Mouse (Mus musculus) limb, embryonic 14.5 days (tissue): ENCODE results near the gene Med18. TPM values are rescaled to one million over a fixed set of nuclear protein-coding genes. Genes with fewer than 3 reads are reported as not detected.

Experiments used
- ATAC-seq: fragments of 200-750 bp; cut with Nextera tagmentation; 2 replicates; pipeline ENCODE4 v1.8.0; 2017; ENCODE audit warnings: low read depth, moderate number of reproducible peaks, moderate TSS enrichment; ENCODE audit not compliant: low FRiP score
- DNase-seq: peaks from one replicate; pipeline ENCODE4 v3.0.0-alpha.2; 2015; ENCODE audit warnings: low spot score
- H3K27ac ChIP-seq: fragments of 300-500 bp; sonication (generic); replicated peaks from 2 replicates; pipeline ENCODE4 v1.5.1; 2014; ENCODE audit warnings: low read depth, mild to moderate bottlenecking, low read length, moderate library complexity, mixed read lengths
- H3K27me3 ChIP-seq: fragments of 300-500 bp; sonication (generic); 2 replicates; pipeline ENCODE4 v1.6.1; 2014; ENCODE audit warnings: low read length, mixed read lengths; ENCODE audit not compliant: control insufficient read depth, insufficient read depth
- H3K36me3 ChIP-seq: fragments of 300-500 bp; sonication (generic); 2 replicates; pipeline ENCODE4 v1.6.1; 2014; ENCODE audit warnings: mild to moderate bottlenecking, low read length, moderate library complexity, mixed read lengths; ENCODE audit not compliant: control insufficient read depth, insufficient read depth
- H3K4me1 ChIP-seq: fragments of 300-500 bp; sonication (generic); 2 replicates; pipeline ENCODE4 v1.6.1; 2014; ENCODE audit warnings: antibody characterized with exemption, low read length, mixed read lengths; ENCODE audit not compliant: control insufficient read depth, insufficient read depth
- H3K4me2 ChIP-seq: fragments of 300-500 bp; sonication (generic); replicated peaks from 2 replicates; pipeline ENCODE4 v1.6.1; 2014; ENCODE audit warnings: low read depth, mild to moderate bottlenecking, low read length, moderate library complexity; ENCODE audit not compliant: severe bottlenecking
- H3K4me3 ChIP-seq: fragments of 300-500 bp; sonication (generic); replicated peaks from 2 replicates; pipeline ENCODE4 v1.5.1; 2014; ENCODE audit warnings: low read length
- H3K9ac ChIP-seq: fragments of 300-500 bp; sonication (generic); 2 replicates; pipeline ENCODE4 v1.6.1; 2014; ENCODE audit warnings: mild to moderate bottlenecking, low read depth, low read length, moderate library complexity; ENCODE audit not compliant: severe bottlenecking
- H3K9me3 ChIP-seq: fragments of 300-500 bp; sonication (generic); 2 replicates; pipeline ENCODE4 v1.6.1; 2016; ENCODE audit warnings: low read length; ENCODE audit not compliant: control insufficient read depth
- POLR2A ChIP-seq: fragments of 200-500 bp; IDR thresholded peaks from 2 replicates; pipeline ENCODE4 v1.8.0; 2012; ENCODE audit warnings: inconsistent platforms, mild to moderate bottlenecking, moderate library complexity, borderline replicate concordance; ENCODE audit not compliant: insufficient read depth, insufficient read length; ENCODE audit errors: extremely low read depth
- WGBS: fragments of 180-500 bp; shearing (Covaris S2); extraction: QIAGEN DNeasy Blood & Tissue Kit; methylation state at CpG from one replicate; pipeline ENCODE4 v1.1.7; 2014; 5-methylcytosine and 5-hydroxymethylcytosine counted together
- polyA plus RNA-seq, 2 experiments: library from polyadenylated mRNA; depleted of rRNA in 1 of 2; stranded (reverse) in 1 of 2; unstranded in 1 of 2; fragments of >200 nt; fragmentation: Nextera tagmentation in 1 of 2; extraction: Ambion mirVana in 1 of 2; gene quantifications; 2 replicates each; pipeline versions ENCODE4 v1.2.1 to v1.2.3; 2012 to 2014

The Med18 gene
- polyA plus RNA-seq, 2 experiments = 9.0 to 9.1 TPM

GRCm38 (mm10) chr4:132506250-132506649 is 42.5 kb upstream of the Med18 start:
- no peak overlapping the region for H3K4me3 ChIP-seq
- H3K36me3 ChIP-seq = no peaks in the 10 kb centered on the region
- no peaks in the 10 kb centered on the region for H3K27me3 ChIP-seq
- no peak overlapping the region for H3K9ac ChIP-seq
- no peak for TF ChIP-seq POLR2A
- H3K27ac ChIP-seq = no peak overlapping the region
- no peak overlapping the region for H3K4me2 ChIP-seq
- ATAC-seq (no peak), DNase-seq (no peak)
- H3K4me1 ChIP-seq = no peaks in the 10 kb centered on the region; the same call in 1 of the 2 replicates
- WGBS = 75% methylated on average over 6 of the region's 6 CpGs
- H3K9me3 ChIP-seq = no peaks in the 10 kb centered on the region

- WGBS = 44% methylated on average over 10 of the region's 10 CpGs
- Histone ChIP-seq H3K9ac (no peak overlapping the region), H3K27me3 (no peaks in the 10 kb centered on the region), H3K4me1 (no peaks in the 10 kb centered on the region; the same call in 1 of the 2 replicates), H3K27ac (no peak overlapping the region), H3K4me2 (no peak overlapping the region), H3K4me3 (no peak overlapping the region), H3K9me3 (no peaks in the 10 kb centered on the region), H3K36me3 (peaks cover 4% of the 10 kb centered on the region; the same call in 1 of the 2 replicates)
- no peak for TF ChIP-seq POLR2A
- DNase-seq (no peak), ATAC-seq (no peak)
These were observed 42.1 kb upstream of the Med18 start for GRCm38 (mm10) chr4:132505800-132506199.

DNA sequence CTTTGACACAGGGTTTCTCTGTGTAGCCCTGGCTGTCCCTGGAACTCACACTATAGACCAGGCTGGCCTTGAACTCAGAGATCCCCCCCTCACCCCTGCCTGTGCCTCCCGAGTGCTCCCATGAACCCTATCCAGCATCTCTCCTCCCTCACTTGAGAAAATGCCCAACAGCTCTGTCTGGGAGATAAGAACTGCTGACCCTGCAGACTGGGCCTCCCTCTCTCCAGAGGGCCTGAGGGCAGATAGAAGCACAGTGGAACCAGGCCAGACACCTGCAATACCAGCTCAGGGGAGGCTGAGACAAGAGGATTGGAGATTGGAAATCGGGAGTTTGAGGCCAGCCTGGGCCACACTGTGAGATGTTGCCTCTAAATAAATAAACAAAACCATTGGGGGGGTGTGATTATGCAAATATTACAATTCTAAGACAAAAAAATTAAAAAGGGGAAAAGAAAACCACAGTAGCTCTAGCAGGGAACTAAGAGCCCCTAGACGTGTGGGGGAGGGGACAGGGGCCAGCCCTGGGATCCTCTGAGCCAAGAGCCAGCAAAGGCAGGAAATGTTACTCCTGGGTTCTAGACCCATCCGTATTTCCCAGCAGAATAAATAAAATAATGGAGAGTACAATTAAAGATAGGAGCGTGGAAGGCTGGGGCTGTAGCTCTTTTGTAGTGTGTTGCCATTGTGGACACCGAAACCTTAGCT is 41.5 kb upstream of the Med18 start:
- no peak for ATAC-seq

GRCm38 (mm10) chr4:132503344-132503743 is 39.6 kb upstream of the Med18 start:
- ATAC-seq (no peak), DNase-seq (no peak)
- Histone ChIP-seq H3K4me2 (no peak overlapping the region), H3K27me3 (no peaks in the 10 kb centered on the region), H3K4me1 (no peaks in the 10 kb centered on the region), H3K36me3 (peaks cover 17% of the 10 kb centered on the region), H3K9ac (no peak overlapping the region), H3K9me3 (no peaks in the 10 kb centered on the region), H3K4me3 (no peak overlapping the region), H3K27ac (no peak overlapping the region)
- TF ChIP-seq POLR2A = no peak
- WGBS = 80% methylated on average over 11 of the region's 11 CpGs

More for the DNA sequence above, 41.5 kb upstream of the Med18 start:
- Histone ChIP-seq H3K9me3 (no peaks in the 10 kb centered on the region), H3K4me1 (no peaks in the 10 kb centered on the region), H3K4me3 (no peak overlapping the region), H3K36me3 (peaks cover 8% of the 10 kb centered on the region; the same call in 1 of the 2 replicates), H3K27me3 (no peaks in the 10 kb centered on the region), H3K27ac (no peak overlapping the region), H3K4me2 (no peak overlapping the region), H3K9ac (no peak overlapping the region)
- 69% methylated on average over 6 of the region's 6 CpGs for WGBS
- no peak for TF ChIP-seq POLR2A
- no peak for DNase-seq

DNA sequence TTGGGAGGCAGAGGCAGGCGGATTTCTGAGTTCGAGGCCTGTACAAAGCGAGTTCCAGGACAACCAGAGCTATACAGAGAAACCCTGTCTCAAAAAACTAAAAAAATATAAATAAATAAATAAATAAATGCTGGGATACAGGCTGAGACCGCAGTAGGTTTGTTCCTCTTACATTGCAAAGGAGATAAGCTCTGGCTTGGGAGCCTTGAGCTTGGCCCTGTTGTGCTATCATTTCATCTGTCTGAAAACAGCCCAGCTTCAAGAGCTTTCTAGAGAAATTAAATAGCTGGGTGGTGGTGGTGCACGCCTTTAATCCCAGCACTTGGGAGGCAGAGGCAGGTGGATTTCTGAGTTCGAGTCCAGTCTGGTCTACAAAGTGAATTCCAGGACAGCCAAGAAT is 37.9 kb upstream of the Med18 start:
- Histone ChIP-seq H3K9me3 (no peaks in the 10 kb centered on the region), H3K4me3 (no peak overlapping the region), H3K4me1 (no peaks in the 10 kb centered on the region), H3K36me3 (peaks cover 29% of the 10 kb centered on the region), H3K9ac (no peak overlapping the region), H3K27me3 (no peaks in the 10 kb centered on the region), H3K4me2 (no peak overlapping the region), H3K27ac (no peak overlapping the region)
- DNase-seq (no peak), ATAC-seq (no peak)
- WGBS = 92% methylated on average over 6 of the region's 6 CpGs
- no peak for TF ChIP-seq POLR2A
